ENCODE assay signal across 8 mouse cellular contexts in the genomic region with DNA sequence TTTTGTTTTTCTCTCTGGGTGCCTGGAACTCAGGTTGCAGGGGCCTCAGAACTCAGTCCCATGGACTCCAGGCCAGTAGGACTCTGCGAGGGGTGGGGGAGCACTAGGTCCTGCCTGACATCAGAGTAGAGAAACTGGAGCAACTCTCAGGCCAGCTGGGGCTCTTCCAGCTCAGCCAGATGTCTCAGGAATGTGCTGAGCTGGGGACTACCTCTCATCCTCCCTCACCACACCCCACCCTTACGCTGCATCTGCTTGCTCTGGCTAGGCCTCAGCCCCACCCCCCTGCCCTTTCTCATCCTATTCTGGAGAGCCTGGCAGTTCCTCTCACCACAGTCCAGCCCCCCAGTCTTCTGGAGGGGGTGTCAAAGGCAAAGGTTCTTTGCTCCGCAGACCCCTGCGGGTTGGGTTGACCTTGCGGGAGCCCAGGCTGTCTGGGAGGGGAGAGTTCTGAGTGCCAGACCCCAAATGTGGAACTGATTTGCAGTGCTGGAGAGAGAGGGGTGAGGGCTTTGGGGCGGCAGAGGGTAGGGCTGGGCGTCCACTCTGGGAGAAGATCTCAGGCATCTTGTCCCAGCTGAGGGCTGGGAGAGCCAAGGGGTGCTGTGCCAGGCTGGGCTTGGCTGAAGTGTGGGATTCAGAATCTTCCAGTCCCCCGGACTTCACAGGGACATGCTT. TPM values are rescaled to one million over a fixed set of nuclear protein-coding genes. Genes with fewer than 3 reads are reported as not detected.
DNase-seq lines count a peak whose midpoint lies in the region; ATAC-seq and TF ChIP-seq lines count a peak whose summit lies in the region.

No protein-coding gene starts in this region.

- H3K4me2 ChIP-seq in hindbrain, postnatal 0 days (ENCODE audit: low read depth, low read length) = no peak overlapping the region
- H3K4me2 ChIP-seq in hindbrain, embryonic 12.5 days (replicated peaks) = no peak overlapping the region
- peak overlapping the region; percentile 23; the same call in 1 of the 2 replicates for H3K4me2 ChIP-seq in embryonic facial prominence, embryonic 12.5 days (replicated peaks)
- H3K4me2 ChIP-seq in intestine, embryonic 15.5 days (replicated peaks) = peak overlapping the region; percentile 30

- H3K9ac ChIP-seq in hindbrain, postnatal 0 days (replicated peaks; ENCODE audit: low read length) = no peak overlapping the region
- no peak overlapping the region for H3K9ac ChIP-seq in hindbrain, embryonic 12.5 days
- no peak overlapping the region; the same call in 1 of the 2 replicates for H3K9ac ChIP-seq in embryonic facial prominence, embryonic 12.5 days
- no peak overlapping the region for H3K9ac ChIP-seq in intestine, embryonic 15.5 days

- no peak for TF ChIP-seq CTCF in hindbrain, postnatal 0 days (IDR thresholded peaks at IDR 0.05; ENCODE audit: low read depth)

- no peaks in the 10 kb centered on the region; the same call in 1 of the 2 replicates for H3K4me1 ChIP-seq in hindbrain, postnatal 0 days (ENCODE audit: insufficient read depth, low read length)
- H3K4me1 ChIP-seq in hindbrain, embryonic 12.5 days = peaks cover 23% of the 10 kb centered on the region
- peaks cover 31% of the 10 kb centered on the region for H3K4me1 ChIP-seq in embryonic facial prominence, embryonic 12.5 days
- peaks cover 42% of the 10 kb centered on the region for H3K4me1 ChIP-seq in intestine, embryonic 15.5 days (replicated peaks)

- H3K36me3 ChIP-seq in hindbrain, postnatal 0 days (ENCODE audit: insufficient read depth, low read length) = no peaks in the 10 kb centered on the region
- no peaks in the 10 kb centered on the region for H3K36me3 ChIP-seq in hindbrain, embryonic 12.5 days
- H3K36me3 ChIP-seq in embryonic facial prominence, embryonic 12.5 days = no peaks in the 10 kb centered on the region
- H3K36me3 ChIP-seq in intestine, embryonic 15.5 days = no peaks in the 10 kb centered on the region

- intact Hi-C loops in left cerebral cortex, postnatal 36 days (cut with DNase I) = no loop called here

- H3K27ac ChIP-seq in hindbrain, postnatal 0 days = no peak overlapping the region
- no peak overlapping the region for H3K27ac ChIP-seq in hindbrain, embryonic 12.5 days
- H3K27ac ChIP-seq in embryonic facial prominence, embryonic 12.5 days = peak overlapping the region; percentile 87
- peak overlapping the region; percentile 67 for H3K27ac ChIP-seq in intestine, embryonic 15.5 days

- no peaks in the 10 kb centered on the region; the same call in 1 of the 2 replicates for H3K27me3 ChIP-seq in hindbrain, postnatal 0 days (ENCODE audit: insufficient read depth, low read length)
- peaks cover 6% of the 10 kb centered on the region for H3K27me3 ChIP-seq in hindbrain, embryonic 12.5 days
- no peaks in the 10 kb centered on the region for H3K27me3 ChIP-seq in embryonic facial prominence, embryonic 12.5 days
- H3K27me3 ChIP-seq in intestine, embryonic 15.5 days (replicated peaks) = no peaks in the 10 kb centered on the region

- H3K9me3 ChIP-seq in hindbrain, postnatal 0 days (ENCODE audit: low read length) = no peaks in the 10 kb centered on the region
- H3K9me3 ChIP-seq in hindbrain, embryonic 12.5 days (replicated peaks) = no peaks in the 10 kb centered on the region
- no peaks in the 10 kb centered on the region for H3K9me3 ChIP-seq in embryonic facial prominence, embryonic 12.5 days
- no peaks in the 10 kb centered on the region for H3K9me3 ChIP-seq in intestine, embryonic 15.5 days

- WGBS in hindbrain, postnatal 0 days = 53% methylated on average over 8 of the region's 8 CpGs
- 43% methylated on average over 8 of the region's 8 CpGs for WGBS in hindbrain, embryonic 12.5 days
- 18% methylated on average over 8 of the region's 8 CpGs for WGBS in embryonic facial prominence, embryonic 12.5 days
- 26% methylated on average over 8 of the region's 8 CpGs for WGBS in intestine, embryonic 15.5 days

- no peak for ATAC-seq in hindbrain, postnatal 0 days
- no peak for ATAC-seq in hindbrain, embryonic 12.5 days (ENCODE audit: low FRiP score)
- peak; percentile 30 for ATAC-seq in embryonic facial prominence, embryonic 12.5 days (ENCODE audit: insufficient number of reproducible peaks, insufficient read depth, low FRiP score, low TSS enrichment)
- peak; percentile 57 for ATAC-seq in intestine, embryonic 15.5 days

- peak; percentile 35 for DNase-seq in hindbrain, postnatal 0 days (ENCODE audit: low spot score)
- peak; percentile 72 for DNase-seq in lung, postnatal 25 days (ENCODE audit: low spot score)
- no peak for DNase-seq in thymus, postnatal 36 days
- no peak for DNase-seq in spleen, adult 12 weeks (ENCODE audit: low spot score)
- DNase-seq in left cerebral cortex, postnatal 36 days (ENCODE audit: low spot score in 2 of 2) = no peak

- no peak overlapping the region for H3K4me3 ChIP-seq in hindbrain, postnatal 0 days (ENCODE audit: low read length)
- no peak overlapping the region for H3K4me3 ChIP-seq in hindbrain, embryonic 12.5 days
- no peak overlapping the region for H3K4me3 ChIP-seq in embryonic facial prominence, embryonic 12.5 days
- H3K4me3 ChIP-seq in intestine, embryonic 15.5 days (replicated peaks) = no peak overlapping the region

RNA-seq across cellular contexts. Expression of gene Creb3l1, which starts 11.4 kb away (rescaled TPM):
- total RNA-seq in hindbrain, postnatal 0 days (2014; rRNA removed) = 3.4 and 3.5 TPM in 2 replicates
- 3.2 and 3.5 TPM in 2 replicates for polyA plus RNA-seq in hindbrain, postnatal 0 days (2015; fragmentation: Nextera tagmentation; extraction: Ambion mirVana)
- polyA plus RNA-seq in hindbrain, embryonic 12.5 days (2016; fragmentation: Nextera tagmentation; extraction: Ambion mirVana) = 2.1 and 2.9 TPM in 2 replicates
- polyA plus RNA-seq in embryonic facial prominence, embryonic 12.5 days (2016; fragmentation: Nextera tagmentation; extraction: Ambion mirVana) = 3.3 and 3.6 TPM in 2 replicates
- polyA plus RNA-seq in intestine, embryonic 15.5 days (2015; fragmentation: Nextera tagmentation; extraction: Ambion mirVana) = 16.8 and 18.7 TPM in 2 replicates
- 1 to 10 TPM; 2.6 to 2.8 TPM for total RNA-seq in left cerebral cortex, postnatal 36 days (2021)

RNA-seq across cellular contexts. Expression of gene Dgkz, which starts 37.2 kb away (rescaled TPM):
- total RNA-seq in hindbrain, postnatal 0 days (2014; rRNA removed) = 150 and 163 TPM in 2 replicates
- polyA plus RNA-seq in hindbrain, postnatal 0 days (2015; fragmentation: Nextera tagmentation; extraction: Ambion mirVana) = 40.7 and 41.2 TPM in 2 replicates
- 30.9 and 31.9 TPM in 2 replicates for polyA plus RNA-seq in hindbrain, embryonic 12.5 days (2016; fragmentation: Nextera tagmentation; extraction: Ambion mirVana)
- polyA plus RNA-seq in embryonic facial prominence, embryonic 12.5 days (2016; fragmentation: Nextera tagmentation; extraction: Ambion mirVana) = 39.1 and 40.8 TPM in 2 replicates
- polyA plus RNA-seq in intestine, embryonic 15.5 days (2015; fragmentation: Nextera tagmentation; extraction: Ambion mirVana) = 60.3 and 76.1 TPM in 2 replicates
- 100 to 1,000 TPM; 503 to 538 TPM for total RNA-seq in left cerebral cortex, postnatal 36 days (2021)

Comparison
In these comparisons a context has a peak if more than half of its experiments do, and no peak if none do; other contexts are left out.
1. ATAC-seq: peak in embryonic facial prominence, embryonic 12.5 days (single experiment) and intestine, embryonic 15.5 days (single experiment); none in hindbrain, postnatal 0 days (single experiment) and hindbrain, embryonic 12.5 days (single experiment).
2. DNase-seq: peak in hindbrain, postnatal 0 days (single experiment) and lung, postnatal 25 days (single experiment); none in thymus, postnatal 36 days (0 of 2), spleen, adult 12 weeks (single experiment) and left cerebral cortex, postnatal 36 days (0 of 2).
3. H3K27ac ChIP-seq: peak in embryonic facial prominence, embryonic 12.5 days (single experiment) and intestine, embryonic 15.5 days (single experiment); none in hindbrain, postnatal 0 days (single experiment) and hindbrain, embryonic 12.5 days (single experiment).
4. H3K4me2 ChIP-seq: peak in embryonic facial prominence, embryonic 12.5 days (single experiment) and intestine, embryonic 15.5 days (single experiment); none in hindbrain, postnatal 0 days (single experiment) and hindbrain, embryonic 12.5 days (single experiment).